Mouse (Mus musculus) embryonic facial prominence, embryonic 10.5 days (tissue): Measurements from ENCODE around the gene Sh3tc1. TPM values are rescaled to one million over a fixed set of nuclear protein-coding genes. Genes with fewer than 3 reads are reported as not detected.

ENCODE experiments used
- DNase-seq: peaks from one replicate; pipeline ENCODE4 v3.0.0-alpha.2; 2017; ENCODE audit warnings: low spot score
- H3K27ac ChIP-seq: fragments of 300-500 bp; sonication (generic); replicated peaks from 2 replicates; pipeline ENCODE4 v1.5.1; 2016; ENCODE audit warnings: mild to moderate bottlenecking
- H3K27me3 ChIP-seq: fragments of 300-500 bp; sonication (generic); replicated peaks from 2 replicates; pipeline ENCODE4 v1.6.1; 2016; ENCODE audit warnings: low read depth, mild to moderate bottlenecking; ENCODE audit not compliant: poor library complexity, severe bottlenecking
- H3K36me3 ChIP-seq: fragments of 300-500 bp; sonication (generic); replicated peaks from 2 replicates; pipeline ENCODE4 v1.6.1; 2016; ENCODE audit warnings: mild to moderate bottlenecking, moderate library complexity
- H3K4me1 ChIP-seq: fragments of 300-500 bp; sonication (generic); 2 replicates; pipeline ENCODE4 v1.6.1; 2016
- H3K4me3 ChIP-seq: fragments of 300-500 bp; sonication (generic); 2 replicates; pipeline ENCODE4 v1.5.1; 2016; ENCODE audit warnings: mild to moderate bottlenecking, moderate library complexity
- H3K9me3 ChIP-seq: fragments of 300-500 bp; sonication (generic); 2 replicates; pipeline ENCODE4 v1.6.1; 2016; ENCODE audit warnings: mild to moderate bottlenecking
- WGBS: fragments of 180-500 bp; shearing (Covaris S2); methylation state at CpG from one replicate; pipeline ENCODE4 v1.1.7; 2016; 5-methylcytosine and 5-hydroxymethylcytosine counted together
- polyA plus RNA-seq: library from polyadenylated mRNA; unstranded; fragments of >200 nt; fragmentation: Nextera tagmentation; extraction: Ambion mirVana; gene quantifications from 2 replicates; pipeline ENCODE4 v1.2.1, GENCODE M21; 2016

Gene Sh3tc1
- polyA plus RNA-seq, 1 experiment from 2014 or later = 3.7 TPM

DNA sequence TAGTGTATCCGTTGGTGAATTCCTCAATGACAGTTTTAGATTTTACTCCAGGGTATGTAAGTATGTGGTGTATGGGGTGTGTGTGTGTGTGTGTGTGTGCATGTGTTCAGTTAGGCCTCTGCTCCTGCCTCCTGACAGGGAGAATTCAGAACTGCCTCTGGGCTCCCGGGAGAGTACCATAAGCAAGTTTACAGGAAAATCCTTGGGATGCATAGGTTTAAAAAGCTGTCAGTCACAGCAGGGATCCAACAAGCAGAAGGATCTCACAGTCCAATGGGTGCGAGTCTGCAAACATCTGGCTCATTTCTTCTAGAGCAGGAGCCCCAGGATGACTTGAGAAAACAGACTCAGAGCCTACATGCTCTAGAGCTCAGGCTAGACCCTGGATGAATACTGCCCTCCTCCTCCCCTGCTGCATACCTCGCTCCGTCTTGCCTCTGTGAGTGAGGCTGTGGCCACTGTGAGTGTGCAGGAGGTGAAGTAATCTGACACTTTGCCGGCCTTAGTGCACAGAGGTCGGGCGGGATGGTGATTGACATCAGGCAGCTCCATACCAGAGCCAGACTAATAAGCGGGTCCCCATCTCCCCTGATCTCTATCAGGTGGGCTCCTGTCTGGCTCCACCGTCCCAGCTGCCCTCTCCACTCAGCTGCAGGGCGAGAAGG lies 69.9 kb downstream of the Sh3tc1 start:
- DNase-seq = peak; percentile 79
- H3K4me3 ChIP-seq = no peak overlapping the region
- no peaks in the 10 kb centered on the region for H3K36me3 ChIP-seq
- H3K27me3 ChIP-seq = no peaks in the 10 kb centered on the region
- H3K4me1 ChIP-seq = peaks cover 75% of the 10 kb centered on the region
- 12% methylated on average over 11 of the region's 11 CpGs for WGBS
- H3K27ac ChIP-seq = peak overlapping the region; percentile 79
- no peaks in the 10 kb centered on the region for H3K9me3 ChIP-seq

DNA sequence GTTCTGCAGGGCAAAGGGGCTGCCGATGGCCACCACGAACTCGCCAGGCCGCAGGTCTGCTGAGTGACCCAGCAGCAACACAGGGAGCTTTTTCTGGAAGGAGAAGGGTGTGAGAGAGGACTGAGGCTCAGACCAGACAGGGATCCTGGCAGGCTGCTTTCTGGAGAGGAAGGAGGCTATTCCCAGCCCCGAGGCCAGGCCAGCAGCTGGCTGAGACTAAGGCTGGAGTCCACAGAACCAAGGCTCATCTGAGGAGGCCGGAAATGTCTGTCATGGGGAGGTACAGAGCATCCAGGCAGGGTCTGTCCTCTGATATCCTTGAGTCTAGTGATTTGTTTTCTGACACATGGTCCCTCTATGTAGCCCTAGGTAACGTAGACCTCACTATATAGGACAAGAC lies 73.6 kb downstream of the Sh3tc1 start:
- peaks cover 40% of the 10 kb centered on the region for H3K4me1 ChIP-seq
- no peak overlapping the region; the same call in 1 of the 2 replicates for H3K27ac ChIP-seq
- H3K27me3 ChIP-seq = no peaks in the 10 kb centered on the region
- H3K9me3 ChIP-seq = no peaks in the 10 kb centered on the region
- no peak for DNase-seq
- 90% methylated on average over 7 of the region's 7 CpGs for WGBS
- no peak overlapping the region for H3K4me3 ChIP-seq
- no peaks in the 10 kb centered on the region for H3K36me3 ChIP-seq

DNA sequence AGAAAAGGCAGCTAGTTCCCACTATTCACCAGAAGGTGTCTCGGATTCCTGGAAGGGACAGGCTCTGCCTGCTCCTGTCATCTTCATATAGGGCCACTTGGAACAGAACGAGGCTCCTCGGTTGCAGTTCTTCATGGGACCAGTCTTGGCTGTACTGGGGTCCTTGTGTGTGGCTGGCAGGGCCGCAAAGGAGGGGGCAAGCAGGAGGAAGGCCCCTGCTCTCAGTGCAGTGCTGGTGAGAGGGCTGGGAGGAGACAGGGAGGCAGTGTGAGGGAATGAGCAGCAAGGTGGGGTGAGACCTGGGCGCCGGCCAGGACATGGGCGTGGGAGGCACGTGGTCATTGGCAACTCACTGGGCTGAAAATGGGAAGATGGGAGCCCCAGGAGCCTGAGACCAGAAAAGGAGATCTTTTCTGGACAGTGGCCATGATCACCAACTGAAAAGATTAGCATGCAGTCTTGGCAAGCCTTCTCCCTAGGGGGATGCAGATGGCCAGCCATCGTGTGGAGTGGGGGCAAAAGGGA lies 77.7 kb downstream of the Sh3tc1 start:
- WGBS = 81% methylated on average over 9 of the region's 9 CpGs
- H3K36me3 ChIP-seq = no peaks in the 10 kb centered on the region
- no peak overlapping the region for H3K4me3 ChIP-seq
- H3K27me3 ChIP-seq = no peaks in the 10 kb centered on the region
- no peak overlapping the region for H3K27ac ChIP-seq
- H3K9me3 ChIP-seq = no peaks in the 10 kb centered on the region
- peaks cover 7% of the 10 kb centered on the region for H3K4me1 ChIP-seq
- DNase-seq = no peak

DNA sequence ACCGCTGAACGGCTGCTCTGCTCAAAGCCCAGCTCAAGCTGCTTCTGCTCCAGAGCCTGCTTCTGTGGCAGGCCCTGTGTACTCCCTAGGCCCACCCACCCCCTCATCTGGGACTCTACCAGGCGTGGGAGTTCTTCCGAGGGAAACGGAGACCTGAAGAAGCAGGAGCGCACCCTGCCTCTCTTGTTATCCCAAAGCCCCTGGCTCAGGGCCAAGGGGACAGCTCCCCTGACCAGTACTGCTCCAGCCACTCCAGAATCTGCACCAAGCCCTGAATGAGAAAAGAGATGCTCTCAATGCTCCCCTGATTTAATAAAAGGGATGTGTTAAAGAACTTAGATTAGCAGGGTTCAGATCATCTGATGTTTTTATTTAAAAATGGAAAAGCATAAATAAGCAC lies 78.6 kb downstream of the Sh3tc1 start:
- Histone ChIP-seq H3K4me1 (peaks cover 6% of the 10 kb centered on the region), H3K36me3 (no peaks in the 10 kb centered on the region), H3K9me3 (no peaks in the 10 kb centered on the region), H3K27me3 (no peaks in the 10 kb centered on the region), H3K4me3 (no peak overlapping the region), H3K27ac (no peak overlapping the region)
- 86% methylated on average over 6 of the region's 6 CpGs for WGBS
- DNase-seq = no peak

DNA sequence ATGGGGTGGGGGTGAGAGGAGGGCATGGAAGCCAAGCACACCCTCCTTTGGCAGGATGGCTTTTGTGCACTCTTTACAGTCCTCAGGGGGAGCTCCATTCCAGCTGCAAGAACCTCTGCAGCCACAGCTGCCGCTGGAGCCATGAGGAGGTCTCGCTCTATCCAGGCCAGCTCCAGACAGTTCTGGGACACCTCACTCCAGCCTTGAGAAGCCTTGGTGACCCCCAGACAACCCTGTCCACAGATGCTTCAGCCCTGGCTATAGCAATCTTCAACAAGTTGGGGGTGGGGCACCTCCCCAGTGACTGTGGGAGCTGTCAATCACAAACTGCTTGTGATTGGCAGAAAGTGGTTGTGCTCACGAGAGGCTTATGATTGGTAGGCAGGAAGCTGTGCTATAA lies 80.3 kb downstream of the Sh3tc1 start:
- H3K4me3 ChIP-seq = no peak overlapping the region
- H3K27ac ChIP-seq = no peak overlapping the region
- H3K27me3 ChIP-seq = no peaks in the 10 kb centered on the region
- H3K9me3 ChIP-seq = no peaks in the 10 kb centered on the region
- no peak for DNase-seq
- no peaks in the 10 kb centered on the region for H3K36me3 ChIP-seq
- H3K4me1 ChIP-seq = peaks cover 6% of the 10 kb centered on the region
- WGBS = 60% methylated on average over 3 of the region's 3 CpGs

DNA sequence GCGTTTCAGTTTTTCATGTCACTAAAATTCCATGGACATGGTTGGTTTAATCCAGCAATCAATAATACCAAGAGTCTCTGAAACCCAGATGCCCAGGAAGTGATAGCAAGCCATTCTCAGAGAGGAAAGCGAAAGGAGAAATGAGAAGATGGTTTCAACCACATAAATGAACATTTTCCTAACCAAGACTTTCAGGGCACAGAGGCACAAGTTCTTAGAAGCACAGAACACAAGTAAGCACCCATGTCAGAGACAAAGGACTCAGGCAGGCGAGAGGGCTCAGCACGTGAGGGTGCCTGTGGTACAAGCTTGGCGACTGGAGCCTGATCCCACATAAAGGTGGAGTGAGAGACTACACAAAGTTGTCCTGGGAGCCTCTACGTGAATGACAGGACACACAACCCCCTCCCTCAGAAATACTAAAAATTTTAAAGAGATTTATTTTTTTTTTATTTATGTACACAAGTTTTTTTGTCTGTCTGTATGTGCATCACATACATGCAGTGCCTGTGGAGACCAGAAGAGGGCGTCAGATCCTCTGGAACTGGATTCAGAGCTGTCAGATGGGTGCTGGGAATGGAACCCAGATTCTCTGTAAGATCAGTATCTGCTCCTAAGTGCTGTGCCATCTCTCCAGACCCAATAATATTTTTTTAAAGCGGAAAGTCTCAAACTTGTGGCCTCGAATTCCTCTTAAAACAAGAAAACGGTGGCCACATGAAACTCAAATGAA lies 83.9 kb downstream of the Sh3tc1 start:
- Histone ChIP-seq H3K4me1 (peaks cover 13% of the 10 kb centered on the region), H3K36me3 (no peaks in the 10 kb centered on the region), H3K27me3 (no peaks in the 10 kb centered on the region), H3K27ac (no peak overlapping the region), H3K4me3 (no peak overlapping the region), H3K9me3 (no peaks in the 10 kb centered on the region)
- no peak for DNase-seq
- WGBS = 88% methylated on average over 10 of the region's 10 CpGs

DNA sequence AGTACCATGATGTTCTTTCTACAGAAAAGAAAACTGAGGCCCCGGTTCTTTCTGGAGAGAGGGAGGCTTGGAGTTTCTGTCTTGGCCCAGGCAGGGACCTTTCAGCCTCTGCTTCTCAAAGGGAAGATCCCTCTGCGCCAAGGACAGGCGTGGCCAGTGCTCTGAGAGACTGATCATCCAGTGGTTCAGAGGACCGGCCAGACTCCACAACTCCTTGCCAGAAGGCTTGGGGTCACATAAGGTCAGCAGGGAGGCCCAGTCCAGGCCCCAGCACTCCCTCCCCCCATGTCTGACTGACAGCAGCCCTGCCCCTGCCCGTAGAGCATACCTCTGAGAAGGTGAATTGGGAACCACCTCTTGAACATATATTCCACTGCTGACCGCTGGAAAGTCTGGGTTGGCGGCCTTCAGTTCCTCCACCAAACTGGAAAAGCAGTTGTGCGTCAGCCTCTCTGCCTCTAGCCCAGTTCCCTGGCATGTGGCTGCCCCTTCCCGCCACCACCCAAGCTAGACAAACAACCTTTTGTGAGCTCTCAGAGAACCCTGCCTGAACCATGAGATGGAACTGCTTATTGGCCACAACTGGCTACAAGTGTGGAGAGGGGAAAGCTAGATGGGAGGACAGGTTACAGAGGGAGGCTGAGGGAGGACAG lies 85.9 kb downstream of the Sh3tc1 start:
- no peaks in the 10 kb centered on the region for H3K36me3 ChIP-seq
- WGBS = 65% methylated on average over 9 of the region's 9 CpGs
- 0 out of 2 replicates have a peak overlapping the region, but pooled peaks have one; percentile 48 for H3K27ac ChIP-seq
- H3K4me3 ChIP-seq = no peak overlapping the region
- H3K27me3 ChIP-seq = no peaks in the 10 kb centered on the region
- H3K4me1 ChIP-seq = peaks cover 7% of the 10 kb centered on the region
- DNase-seq = no peak
- no peaks in the 10 kb centered on the region for H3K9me3 ChIP-seq

DNA sequence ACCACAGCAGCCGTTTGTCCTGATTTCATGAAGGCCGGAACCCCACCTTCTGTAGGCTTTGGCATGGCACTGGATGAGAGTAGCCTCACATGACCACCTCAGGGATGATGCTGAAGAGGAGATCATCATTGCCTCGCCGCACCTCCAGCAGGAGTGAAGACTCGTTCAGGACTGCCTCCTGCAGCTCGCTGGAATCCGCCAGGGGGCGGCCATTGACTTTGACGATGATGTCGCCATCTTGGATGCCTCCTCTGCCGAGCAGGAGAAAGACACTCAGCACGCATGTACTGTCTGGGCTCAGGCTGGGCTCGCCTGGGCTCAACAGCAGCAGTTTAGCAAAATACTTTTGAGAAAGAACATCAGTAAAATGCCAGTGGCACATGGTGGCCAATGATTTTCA lies 86.9 kb downstream of the Sh3tc1 start:
- WGBS = 85% methylated on average over 13 of the region's 13 CpGs
- H3K9me3 ChIP-seq = no peaks in the 10 kb centered on the region

DNA sequence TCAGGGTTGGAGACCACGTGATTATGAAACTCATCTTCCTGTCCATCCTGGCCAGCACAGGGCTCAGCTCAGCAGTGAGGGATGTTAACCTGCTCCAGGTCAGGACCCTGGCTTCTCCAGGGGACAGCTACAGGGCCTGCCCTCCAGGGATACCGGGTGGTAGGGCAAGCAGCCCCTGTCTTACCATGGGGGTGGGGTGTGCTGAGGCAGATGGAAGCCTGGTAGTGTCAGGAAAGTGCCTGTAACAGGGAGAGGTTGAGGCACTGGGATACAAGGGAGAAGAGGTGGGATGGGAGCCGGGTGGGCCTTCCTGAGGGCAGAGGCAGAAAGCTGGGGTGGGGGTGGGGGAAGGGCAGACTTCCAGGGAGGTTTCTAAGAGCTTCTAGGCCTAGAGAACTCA lies 87.5 kb downstream of the Sh3tc1 start:
- Histone ChIP-seq H3K4me1 (peaks cover 7% of the 10 kb centered on the region), H3K27me3 (no peaks in the 10 kb centered on the region)

More for the DNA sequence above, 86.9 kb downstream of the Sh3tc1 start:
- Histone ChIP-seq H3K27me3 (no peaks in the 10 kb centered on the region), H3K27ac (no peak overlapping the region), H3K36me3 (no peaks in the 10 kb centered on the region), H3K4me1 (peaks cover 7% of the 10 kb centered on the region), H3K4me3 (no peak overlapping the region)
- DNase-seq = no peak

DNA sequence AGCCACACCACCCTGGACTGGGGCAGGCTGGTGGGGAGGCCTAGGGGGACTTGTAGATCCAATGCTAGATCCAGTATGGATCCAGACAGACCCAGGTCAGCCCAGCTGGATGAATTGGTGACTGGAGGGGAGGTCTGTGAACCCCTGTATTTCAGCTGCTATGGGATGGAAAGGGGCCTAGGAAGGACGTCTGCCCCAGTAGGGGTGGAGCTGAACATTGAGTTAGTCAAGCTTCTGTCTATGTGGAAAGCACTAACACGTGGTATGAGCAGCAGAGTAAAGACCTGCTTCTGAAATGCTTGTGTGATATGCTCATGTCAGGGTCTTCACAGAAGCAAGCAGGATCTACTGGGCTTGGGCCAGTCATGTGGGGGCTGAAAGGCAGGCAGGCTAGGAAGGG lies 91.6 kb downstream of the Sh3tc1 start:
- DNase-seq = no peak
- Histone ChIP-seq H3K27ac (no peak overlapping the region), H3K9me3 (no peaks in the 10 kb centered on the region), H3K4me3 (no peak overlapping the region), H3K27me3 (no peaks in the 10 kb centered on the region), H3K36me3 (no peaks in the 10 kb centered on the region), H3K4me1 (peaks cover 18% of the 10 kb centered on the region)
- WGBS = 69% methylated on average over 2 of the region's 2 CpGs

More for the DNA sequence above, 87.5 kb downstream of the Sh3tc1 start:
- no peak for DNase-seq
- Histone ChIP-seq H3K27ac (no peak overlapping the region), H3K4me3 (no peak overlapping the region), H3K9me3 (no peaks in the 10 kb centered on the region), H3K36me3 (no peaks in the 10 kb centered on the region)
- WGBS = 82% methylated on average over 3 of the region's 3 CpGs

DNA sequence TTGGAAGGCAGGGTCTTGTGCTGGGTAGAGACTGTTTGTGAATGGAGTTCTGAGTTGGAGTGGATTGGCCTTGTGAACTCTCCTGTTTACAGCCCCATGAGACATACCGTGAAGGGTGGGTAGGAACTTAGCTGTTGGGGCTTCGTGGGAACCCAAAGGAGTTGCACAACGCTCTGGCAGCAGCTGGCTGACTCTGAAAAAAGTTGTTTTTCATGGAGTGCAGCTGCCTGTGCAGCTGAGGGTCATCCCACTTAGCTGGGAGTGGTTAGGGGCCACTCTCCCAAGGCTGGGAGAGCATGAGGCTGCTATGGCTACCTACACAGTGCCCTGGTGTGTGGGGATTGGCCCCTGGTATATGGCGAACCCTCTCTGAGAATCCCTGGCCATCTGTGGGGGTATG lies 92.2 kb downstream of the Sh3tc1 start:
- no peaks in the 10 kb centered on the region for H3K36me3 ChIP-seq
- DNase-seq = no peak
- no peaks in the 10 kb centered on the region for H3K27me3 ChIP-seq
- H3K4me1 ChIP-seq = peaks cover 24% of the 10 kb centered on the region
- H3K4me3 ChIP-seq = no peak overlapping the region
- no peaks in the 10 kb centered on the region for H3K9me3 ChIP-seq
- 78% methylated on average over 4 of the region's 4 CpGs for WGBS
- no peak overlapping the region for H3K27ac ChIP-seq
